Mouse (Mus musculus): ENCODE measurements around the gene Creb3l4. TPM values are rescaled to one million over a fixed set of nuclear protein-coding genes. Genes with fewer than 3 reads are reported as not detected.

Gene Creb3l4
- total RNA-seq, 2 experiments from 2014 or later = not detected

GRCm38 (mm10) chr3:90204582-90204981, 38.7 kb downstream of the Creb3l4 start:
- DNase-seq = no peak
- intact Hi-C loops (cut with DNase I) = no loop called here

DNA sequence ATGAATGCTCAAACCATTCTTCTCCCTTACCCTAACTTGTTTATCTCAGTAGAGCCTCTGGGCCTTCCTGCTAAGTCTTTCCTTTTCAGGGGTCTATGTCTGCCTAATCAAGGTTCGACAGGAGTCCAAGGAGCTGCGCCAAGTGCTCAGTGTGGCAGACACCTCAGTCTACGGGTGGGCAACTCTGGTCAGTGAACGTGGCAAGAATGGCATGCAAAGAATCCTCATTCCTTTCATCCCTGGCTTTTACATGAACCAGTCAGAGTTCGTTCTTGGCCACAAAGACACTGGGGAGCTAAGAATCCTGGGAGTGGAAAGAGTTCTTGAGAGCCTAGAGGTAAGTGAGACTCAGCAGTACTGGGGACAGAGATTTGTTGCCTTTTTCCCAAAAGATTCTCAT, 39.7 kb downstream of the Creb3l4 start:
- intact Hi-C loops (cut with DNase I) = no loop called here
- no peak for DNase-seq

- DNase-seq = no peak
- intact Hi-C loops (cut with DNase I) = no loop called here
These were observed 40.4 kb downstream of the Creb3l4 start for GRCm38 (mm10) chr3:90202884-90203283.

DNA sequence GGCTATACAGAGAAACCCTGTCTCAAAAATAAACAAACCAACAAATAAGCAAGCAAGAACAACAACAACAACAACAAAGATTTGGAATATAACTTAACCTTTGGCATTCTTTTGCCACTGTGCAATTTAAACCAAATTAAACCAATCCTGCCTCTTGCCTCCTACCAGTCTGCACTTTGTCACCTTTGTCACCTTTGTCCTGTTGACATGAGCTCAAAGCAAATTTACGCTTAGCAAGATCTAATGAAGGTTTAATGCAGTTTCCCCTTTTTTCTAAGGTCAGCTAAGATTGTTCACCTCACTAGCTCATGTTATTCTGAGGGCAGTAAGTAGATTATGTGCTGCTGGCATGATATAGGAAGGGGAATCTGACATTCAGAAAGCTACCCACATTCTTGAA, 45.8 kb downstream of the Creb3l4 start:
- no peak for DNase-seq
- intact Hi-C loops (cut with DNase I) = no loop called here

DNA sequence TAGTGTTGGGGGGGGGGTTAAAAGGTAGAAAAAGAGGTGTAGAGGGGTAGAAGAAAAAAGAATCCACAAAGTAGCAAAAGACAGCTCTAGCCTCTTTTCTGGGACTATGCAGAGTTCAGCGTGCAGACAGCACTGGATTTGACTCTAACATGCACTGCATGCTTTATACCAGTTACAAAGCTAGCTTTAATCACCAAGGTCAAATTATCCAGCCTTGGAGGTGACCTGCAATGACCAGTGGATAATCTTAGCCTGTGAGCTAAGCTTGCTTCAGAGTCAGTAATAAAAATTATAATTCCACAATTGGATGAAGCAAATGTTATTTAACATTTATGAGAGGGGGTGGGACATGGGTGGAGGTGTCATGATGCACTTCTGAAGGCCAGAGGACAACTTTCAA, 47.7 kb downstream of the Creb3l4 start:
- intact Hi-C loops (cut with DNase I) = no loop called here

GRCm38 (mm10) chr3:90194759-90195158, 48.6 kb downstream of the Creb3l4 start:
- intact Hi-C loops (cut with DNase I) = no loop called here
- DNase-seq = no peak

More for the DNA sequence above, 47.7 kb downstream of the Creb3l4 start:
- DNase-seq = no peak

DNA sequence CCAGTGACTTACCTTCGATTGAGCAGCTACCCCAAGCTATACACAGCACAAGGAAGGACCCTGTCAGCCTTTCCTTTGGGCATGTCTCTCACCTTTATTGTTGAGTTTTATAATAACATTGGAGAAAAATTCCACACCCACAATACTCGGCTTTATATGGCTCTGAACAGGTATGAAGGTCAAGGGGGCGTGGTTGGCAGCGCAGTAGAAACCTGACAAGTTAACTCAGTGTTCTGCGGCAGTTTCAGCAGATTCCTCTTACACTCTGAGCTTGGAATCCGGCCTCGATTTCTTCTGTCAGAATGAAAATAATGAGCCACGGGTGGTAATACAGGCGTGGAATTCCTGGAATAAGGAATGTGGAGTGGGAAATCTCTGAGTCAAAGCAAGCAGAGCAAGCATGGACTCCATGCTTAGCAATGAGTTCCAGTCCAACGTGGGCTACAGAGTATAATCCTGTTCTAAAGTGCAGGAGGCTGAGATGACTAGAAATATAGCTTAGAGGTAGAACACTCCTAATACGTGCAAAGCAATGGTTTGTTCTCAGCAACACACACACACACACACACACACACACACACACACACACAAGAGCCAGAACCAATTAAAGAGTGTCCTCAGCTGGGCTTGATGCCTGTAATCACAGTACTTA, 52.3 kb downstream of the Creb3l4 start:
- no peak for DNase-seq

More for the DNA sequence above, 52.3 kb downstream of the Creb3l4 start:
- intact Hi-C loops (cut with DNase I) = no loop called here

Small RNA genes within 50 kb of the gene (microRNA-seq; reads per million reads assigned to microRNA genes)
- 0.27 to 0.72 reads per million in 2 experiments for gene Mir7012

Other genes with a start within 250 kb of the Creb3l4 start
- 10 to 100 TPM; 41.7 to 48.2 TPM for gene Hax1, start 244.7 kb downstream of the Creb3l4 start, total RNA-seq (2021)
- 10 to 100 TPM; 60.6 to 67.1 TPM for gene 4933434E20Rik, start 191.9 kb downstream of the Creb3l4 start, total RNA-seq (2021)
- 100 to 1,000 TPM; 119 to 130 TPM for gene Ubap2l, start 190.9 kb downstream of the Creb3l4 start, total RNA-seq (2021)
- 10 to 100 TPM; 71.0 to 71.4 TPM for gene Tpm3, start 170.9 kb downstream of the Creb3l4 start, total RNA-seq (2021)
- under 1 TPM; 0.12 to 0.14 TPM for gene Nup210l, start 139.4 kb downstream of the Creb3l4 start, total RNA-seq (2021)
- gene Rps27, start 29.9 kb downstream of the Creb3l4 start, total RNA-seq (2021) = 100 to 1,000 TPM; 868 to 969 TPM
- 10 to 100 TPM in 1 of 2 experiments, 1 to 10 TPM in 1; 6.7 to 10.9 TPM for gene Rab13, start 29.8 kb downstream of the Creb3l4 start, total RNA-seq (2021)
- gene Jtb, start 11.9 kb downstream of the Creb3l4 start, total RNA-seq (2021) = 10 to 100 TPM; 44.9 to 48.9 TPM
- gene Slc39a1, start 4.7 kb upstream of the Creb3l4 start, total RNA-seq (2021) = 10 to 100 TPM; 94.0 to 95.4 TPM
- 10 to 100 TPM; 19.5 to 21.7 TPM for gene Crtc2, start 10.7 kb upstream of the Creb3l4 start, total RNA-seq (2021)
- gene Dennd4b, start 21.7 kb upstream of the Creb3l4 start, total RNA-seq (2021) = 10 to 100 TPM; 21.1 to 23.6 TPM
- gene Gatad2b, start 49.7 kb upstream of the Creb3l4 start, total RNA-seq (2021) = 10 to 100 TPM; 47.2 to 52.9 TPM
- 1 to 10 TPM; 1.9 to 2.6 TPM for gene Slc27a3, start 146.4 kb upstream of the Creb3l4 start, total RNA-seq (2021)
- gene Ints3, start 190.1 kb upstream of the Creb3l4 start, total RNA-seq (2021) = 10 to 100 TPM; 26.4 to 27.2 TPM
- gene Npr1, start 222.4 kb upstream of the Creb3l4 start, total RNA-seq (2021) = 10 to 100 TPM; 25.8 to 33.1 TPM
- gene Ilf2, start 232.6 kb upstream of the Creb3l4 start, total RNA-seq (2021) = 10 to 100 TPM; 35.3 to 39.2 TPM
- gene Snapin, start 247.5 kb upstream of the Creb3l4 start, total RNA-seq (2021) = 10 to 100 TPM; 51.3 to 52.6 TPM

Measured in heart, postnatal 14 days (tissue).